Mouse (Mus musculus): ENCODE measurements around the gene Kcna1.

The Kcna1 gene

DNA sequence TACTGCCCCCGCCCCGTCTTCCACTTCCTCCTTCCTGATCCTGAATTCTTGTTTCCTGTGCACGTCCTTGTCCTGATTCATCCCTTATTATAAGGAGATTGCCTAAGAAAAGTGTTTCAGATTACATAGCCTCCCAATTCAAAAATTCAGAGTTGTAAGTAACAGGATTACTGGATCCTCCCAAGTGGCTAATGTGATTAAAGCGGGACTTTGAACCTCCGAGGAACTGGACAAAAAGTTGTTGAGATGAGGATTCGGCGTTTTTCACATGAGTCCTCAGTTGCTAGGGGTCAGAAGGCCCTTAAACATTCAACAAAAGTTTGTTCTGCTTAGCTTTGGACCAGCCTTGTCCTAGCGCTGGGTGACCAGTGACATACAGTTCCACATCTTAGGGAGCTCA, at the start of gene Kcna1:
Gene Kcna1, minus strand, starts transcription at position 4 of the 400 bp plus-strand sequence.
- DNase-seq = no peak

DNA sequence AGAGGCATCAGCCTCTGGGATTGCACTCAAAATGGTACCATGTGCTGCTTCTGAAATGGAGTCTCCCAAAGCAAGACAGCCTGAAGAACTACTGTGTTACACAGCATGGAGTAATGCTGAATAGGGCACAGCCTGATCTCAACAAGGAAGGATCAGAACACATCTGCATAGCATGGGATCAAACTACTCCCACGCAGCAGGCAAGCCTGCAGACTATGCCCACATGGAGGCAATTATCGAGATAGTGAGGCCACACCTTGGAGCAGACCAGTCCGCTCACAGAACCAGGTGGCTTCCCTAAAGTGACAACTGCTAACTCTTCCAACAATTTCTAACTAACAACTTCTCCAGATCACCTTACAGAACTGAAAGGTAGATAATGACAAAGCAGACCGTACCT, 40.9 kb upstream of the Kcna1 start:
- DNase-seq = no peak

DNA sequence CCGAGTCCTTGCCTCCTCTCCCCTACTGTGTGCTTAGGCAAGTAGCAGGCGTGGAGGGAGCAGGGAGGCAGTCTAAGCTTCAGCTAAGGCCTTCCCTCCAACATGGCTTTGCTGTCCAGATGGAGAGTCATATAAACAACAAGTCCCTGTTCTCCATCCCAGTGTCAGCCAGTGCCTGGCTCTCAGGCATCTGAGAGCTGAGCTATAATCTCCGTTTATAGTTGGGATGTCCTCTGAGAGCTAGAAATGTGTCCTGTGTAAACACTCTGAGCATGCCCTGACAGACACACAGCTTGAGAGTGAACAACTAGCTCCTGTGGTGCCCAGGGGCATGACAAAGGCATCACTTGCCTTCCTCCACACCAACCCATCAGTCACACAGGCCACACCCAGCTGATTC, 39.0 kb upstream of the Kcna1 start:
- no peak for DNase-seq

DNA sequence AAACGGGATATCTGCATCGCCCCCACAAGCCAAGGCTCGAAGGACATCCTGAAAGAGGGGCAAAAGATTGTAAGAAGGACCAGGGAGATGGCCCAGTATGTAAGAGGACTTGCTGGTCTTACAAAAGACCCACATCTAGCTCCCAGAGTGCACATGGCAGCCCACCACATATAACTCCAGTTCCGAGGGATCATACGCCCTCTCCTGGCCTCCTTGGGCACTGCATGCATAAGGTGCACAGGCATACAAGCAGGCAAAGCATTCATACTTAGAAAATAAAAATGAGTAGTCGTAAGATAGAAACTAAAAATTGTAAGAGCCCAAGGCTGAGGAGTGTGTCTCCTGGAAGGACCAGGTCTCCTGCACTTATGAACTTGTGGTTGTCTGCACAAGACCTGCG, 32.8 kb upstream of the Kcna1 start:
- peak; percentile 75 to 84 for DNase-seq

DNA sequence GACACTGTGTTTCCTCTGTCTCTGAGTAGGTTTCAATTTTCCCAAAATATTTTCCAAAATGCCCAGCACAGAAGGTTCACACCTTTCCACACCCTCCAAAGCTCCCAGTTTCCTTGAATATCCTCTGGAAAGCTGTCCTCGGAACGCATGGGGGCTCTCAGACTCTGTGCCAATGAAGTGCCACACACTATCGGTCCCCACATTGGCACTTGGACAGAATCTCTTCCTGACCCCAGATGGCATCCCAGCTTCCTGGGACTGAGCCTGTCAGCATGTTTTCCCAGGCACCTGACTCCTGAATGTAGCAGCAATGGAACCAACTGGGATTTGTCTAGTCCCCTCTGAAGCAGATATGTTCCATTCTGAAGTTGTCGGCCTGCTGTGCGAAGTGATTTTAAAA, 20.8 kb upstream of the Kcna1 start:
- peak; percentile 80 to 88 for DNase-seq

DNA sequence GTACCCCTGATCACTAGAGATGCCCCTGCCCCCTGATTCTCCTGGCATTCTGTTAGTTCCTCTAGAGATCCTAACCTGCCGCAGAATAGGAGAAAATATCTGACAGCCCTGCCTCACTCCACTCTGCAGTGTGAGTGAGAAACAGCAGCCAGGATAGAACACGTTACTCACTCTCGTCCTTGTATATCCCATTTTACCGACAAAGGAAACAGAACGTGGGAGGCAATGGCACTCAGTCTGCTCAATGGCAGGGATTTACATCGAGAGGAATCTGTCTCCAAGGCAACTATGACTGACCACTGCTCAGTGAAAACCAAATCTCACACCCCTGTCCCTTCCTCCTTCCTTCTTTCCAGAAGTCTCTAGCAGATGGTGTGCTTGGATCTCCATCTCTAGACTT, 19.9 kb upstream of the Kcna1 start:
- no peak for DNase-seq

DNA sequence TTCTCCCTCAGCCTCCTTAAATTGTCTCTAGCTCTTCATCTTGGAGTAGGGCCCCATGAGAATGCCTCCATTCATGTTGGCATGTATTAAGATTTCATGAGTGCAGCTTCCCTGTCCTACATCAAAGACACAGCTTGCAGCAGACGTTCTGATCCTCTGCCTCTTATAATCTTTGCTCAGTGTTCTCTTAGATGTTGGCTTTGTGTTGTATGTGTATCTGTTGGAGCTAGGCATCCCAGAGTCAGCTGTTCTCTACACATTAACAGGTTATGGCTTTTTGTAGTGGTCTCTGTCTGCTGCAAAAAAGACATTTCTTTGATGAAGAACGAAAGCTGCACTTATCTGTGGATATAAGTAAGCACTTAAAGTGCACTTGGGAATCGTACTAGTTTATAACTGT, 18.4 kb upstream of the Kcna1 start:
- no peak for DNase-seq

DNA sequence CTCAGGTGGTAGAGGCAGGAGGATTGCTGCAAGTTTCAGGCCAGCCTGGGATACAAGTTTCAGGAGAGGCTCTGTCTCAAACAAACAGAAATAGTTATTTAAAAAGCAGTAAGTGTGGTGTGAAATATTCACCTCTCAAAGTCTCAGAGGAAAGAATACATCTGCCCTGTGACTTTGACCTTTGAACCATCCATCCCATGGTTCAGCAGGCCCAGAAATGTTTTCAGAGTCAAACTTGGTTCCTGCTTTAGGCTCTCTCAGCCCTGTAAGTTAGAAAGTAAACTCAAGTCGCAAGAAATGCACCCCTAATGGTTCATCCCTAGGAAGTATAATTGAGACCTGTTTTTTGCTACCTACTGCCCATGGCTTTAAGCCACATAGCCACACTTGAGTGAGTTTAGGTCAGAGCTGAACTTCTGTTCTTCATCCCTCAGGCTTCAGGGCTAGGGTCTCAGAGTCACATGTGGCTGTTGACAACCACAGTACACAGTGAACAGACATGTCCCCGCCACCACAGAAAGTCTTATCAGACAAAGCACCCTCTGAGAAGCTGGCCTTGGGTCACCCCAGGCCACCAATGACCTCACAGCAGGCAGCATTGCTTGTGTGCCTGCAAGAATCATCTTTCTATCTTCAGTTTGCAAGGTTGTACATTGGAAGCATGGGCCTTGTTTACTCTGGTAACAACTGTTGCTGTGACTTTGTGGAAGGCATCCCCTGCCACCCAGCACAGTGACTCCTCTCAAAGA, 11.6 kb upstream of the Kcna1 start:
- no peak for DNase-seq

DNA sequence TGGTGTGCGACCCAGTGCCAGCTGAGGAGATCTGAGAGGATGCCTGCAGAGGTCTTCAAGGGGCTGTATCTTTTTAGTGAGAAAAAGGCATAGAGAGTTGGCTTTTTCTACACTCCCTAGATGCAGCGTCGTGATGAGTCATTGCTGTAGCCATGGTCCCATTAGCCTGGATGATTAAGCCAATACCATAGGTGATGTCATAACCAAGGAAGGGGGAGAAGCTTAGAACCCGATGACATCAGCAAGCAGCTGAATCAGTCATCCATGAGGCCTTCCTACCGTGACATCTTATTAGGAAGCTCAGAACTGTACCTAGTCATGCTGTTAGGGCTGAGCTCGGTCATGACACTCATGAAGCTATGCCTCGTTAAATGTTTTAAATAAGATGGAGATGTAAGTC, 7.4 kb upstream of the Kcna1 start:
- DNase-seq = no peak

DNA sequence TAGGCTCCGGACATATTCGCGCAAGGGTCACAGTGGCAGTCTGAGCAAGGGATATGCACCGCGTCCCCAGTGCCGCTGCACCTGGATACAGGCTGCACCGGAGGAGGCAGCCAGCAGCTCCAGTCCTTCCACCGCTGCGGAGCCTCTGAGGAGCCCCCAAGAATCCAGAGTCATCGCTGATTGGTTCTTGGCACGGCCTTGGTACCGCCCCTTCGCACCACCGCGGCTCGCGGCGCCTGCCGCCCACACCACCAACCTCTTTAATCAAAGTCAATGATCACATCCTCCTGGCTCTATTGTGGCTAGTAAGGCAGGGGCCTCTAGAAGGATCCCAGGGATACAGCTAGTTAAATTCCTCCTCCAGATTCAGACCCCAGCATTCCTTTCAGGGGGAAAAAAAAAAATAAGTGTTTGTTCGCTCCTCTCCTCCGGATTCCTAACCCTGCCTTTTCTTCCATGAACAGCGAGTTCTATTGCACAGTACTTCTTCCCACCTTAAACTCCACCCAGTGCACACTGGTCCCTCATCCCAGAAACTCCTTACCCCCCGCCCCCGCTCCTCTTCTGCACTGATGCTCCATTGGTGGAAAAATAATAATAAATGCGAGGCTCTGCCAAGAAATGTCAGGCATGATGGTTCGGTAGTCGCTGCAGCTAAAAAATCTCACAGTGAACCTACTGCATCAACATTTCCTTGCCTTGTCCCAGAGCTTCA, 383 bp downstream of the Kcna1 start:
- DNase-seq = peak; percentile 84 to 90

DNA sequence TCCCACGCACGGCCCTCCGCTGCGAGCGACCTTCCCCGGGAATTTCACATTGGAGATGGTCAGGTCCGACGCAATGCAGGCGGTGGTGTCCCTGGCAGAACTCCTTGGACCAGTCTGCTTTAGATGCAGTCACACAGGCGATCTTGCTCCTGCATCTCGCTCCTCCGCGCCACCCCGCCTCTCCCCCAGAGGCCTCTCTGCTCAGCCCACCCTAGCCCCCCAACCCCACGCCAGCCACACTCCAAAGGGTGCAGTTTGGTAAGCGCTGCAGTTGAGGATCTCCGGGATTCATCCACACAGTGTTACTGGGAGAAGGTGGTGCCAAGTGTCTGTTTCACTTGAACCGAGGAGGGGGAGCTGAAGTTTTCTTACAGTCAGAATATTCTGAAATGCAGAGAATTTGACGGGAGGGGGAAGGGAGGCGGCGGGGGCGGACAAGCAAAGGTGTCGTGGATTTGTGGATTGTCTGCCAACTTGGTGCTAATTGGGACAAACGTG, 1.1 kb downstream of the Kcna1 start:
- DNase-seq = peak; percentile 81 to 86

DNA sequence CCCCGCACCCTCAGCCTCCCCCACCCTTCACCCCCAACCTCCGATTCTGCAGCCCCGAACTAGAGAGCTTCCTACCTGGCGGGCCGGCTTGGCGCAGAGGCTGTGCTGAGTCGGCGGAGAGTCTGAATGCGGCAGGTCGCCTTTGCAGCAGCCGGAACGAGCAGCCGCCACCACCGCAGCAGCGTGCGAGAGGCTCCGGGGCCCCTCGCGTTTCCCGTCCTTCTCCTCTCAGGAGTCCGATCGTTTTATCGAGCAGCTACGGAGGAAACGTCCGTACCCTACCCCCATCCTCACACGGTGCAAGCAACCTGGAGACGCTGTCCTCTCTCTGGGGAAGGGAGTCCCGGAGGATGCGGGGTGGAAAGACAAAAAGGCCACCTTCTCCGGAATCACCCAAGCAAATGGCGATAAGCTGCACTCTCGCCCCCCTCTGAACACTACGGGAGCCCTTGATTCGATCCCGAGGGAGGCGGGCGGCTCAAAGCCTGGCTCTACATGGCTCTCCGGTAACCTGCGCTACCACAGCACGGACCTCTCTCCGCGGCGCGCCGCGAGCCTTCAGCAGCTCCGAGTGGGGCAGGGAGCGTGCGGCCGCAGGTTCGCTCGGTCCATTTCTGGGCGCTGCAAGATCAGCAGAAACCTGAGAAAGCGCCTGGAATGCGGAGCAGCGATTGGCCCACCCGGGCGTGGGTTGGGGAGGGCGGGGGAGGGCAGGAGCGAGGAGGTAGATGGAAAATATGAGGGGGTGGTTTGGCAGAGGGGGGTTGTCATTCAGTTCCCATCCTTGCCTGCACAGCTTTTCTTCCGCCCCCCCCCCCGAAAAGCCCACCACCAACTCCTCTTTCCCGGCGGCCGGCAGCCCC, 1.8 kb downstream of the Kcna1 start:
- peak; percentile 88 to 89 for DNase-seq

DNA sequence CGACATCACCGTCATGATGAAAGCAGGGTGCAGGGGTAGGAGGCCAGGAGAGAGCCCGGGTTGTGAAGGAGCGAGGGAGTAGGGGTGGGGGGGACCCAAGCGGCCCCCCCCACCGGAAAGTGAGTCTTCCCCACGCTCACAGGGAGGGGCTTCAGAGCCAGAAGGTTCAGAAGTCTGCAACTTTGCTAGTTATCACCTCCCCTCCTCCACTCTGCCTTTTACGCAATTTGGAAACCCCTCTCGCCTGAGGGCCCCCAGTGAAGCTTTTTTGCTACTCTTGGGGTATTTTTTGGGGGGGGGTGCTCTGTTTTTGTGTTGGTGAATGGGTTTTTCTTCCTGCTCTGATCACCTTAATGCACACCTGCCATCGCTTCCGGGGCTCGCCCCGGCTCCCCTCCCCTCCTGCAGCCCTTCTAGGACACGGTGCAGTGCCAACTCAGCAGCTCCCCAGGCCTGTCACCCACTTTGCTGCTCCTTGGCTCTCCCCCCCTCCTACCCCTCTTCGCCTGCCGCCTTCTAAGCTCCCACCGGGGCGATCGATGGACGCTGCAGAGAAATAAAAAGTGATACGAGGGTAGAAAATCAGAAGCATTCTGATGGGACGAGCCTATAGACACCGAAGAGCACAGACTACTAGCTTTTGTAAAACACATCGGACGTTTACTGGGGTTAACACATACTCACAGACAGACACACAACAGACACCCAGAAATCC, 2.7 kb downstream of the Kcna1 start:
- peak; percentile 59 for DNase-seq

DNA sequence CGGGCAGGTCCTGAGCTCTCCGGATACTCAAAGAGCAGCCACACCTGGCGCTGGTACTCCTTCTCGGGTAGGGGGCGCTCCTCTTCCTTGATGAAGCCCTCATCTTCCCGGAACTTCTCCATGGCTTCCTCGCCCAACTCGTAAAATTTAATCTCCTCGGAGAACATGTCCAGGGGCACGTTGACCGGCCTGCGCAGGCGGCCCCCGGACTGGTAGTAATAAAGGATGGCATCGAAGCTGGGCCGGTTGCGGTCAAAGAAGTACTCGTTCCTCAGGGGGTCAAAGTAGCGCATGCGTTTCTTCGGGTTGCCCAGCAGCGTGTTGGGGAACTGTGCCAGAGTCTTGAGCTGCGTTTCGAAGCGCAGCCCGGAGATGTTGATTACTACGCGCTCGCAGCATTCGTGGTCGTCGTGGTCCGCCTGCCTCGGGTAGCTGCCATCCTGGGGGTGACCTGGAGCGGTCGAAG, 3.3 kb downstream of the Kcna1 start:
- peak; percentile 84 to 86 for DNase-seq

DNA sequence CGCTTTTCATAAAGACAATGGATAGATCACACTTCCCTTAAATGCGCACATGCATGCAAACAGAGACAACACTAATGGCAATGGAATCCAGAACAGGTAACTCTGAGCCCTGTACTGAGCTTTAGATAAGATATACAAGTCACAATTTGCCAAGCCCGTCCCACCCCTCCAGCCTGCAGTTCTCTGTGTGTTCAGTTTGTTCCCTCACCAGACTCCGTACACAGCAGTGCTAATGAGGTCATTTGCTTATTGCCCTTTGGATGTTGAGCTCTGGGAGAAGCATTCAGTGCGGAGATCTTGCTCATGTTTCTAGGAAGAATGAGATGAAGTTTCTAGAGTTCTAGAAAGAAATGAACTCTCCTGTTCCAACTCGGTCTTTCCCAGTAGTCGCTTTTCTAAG, 17.7 kb downstream of the Kcna1 start:
- DNase-seq = no peak

DNA sequence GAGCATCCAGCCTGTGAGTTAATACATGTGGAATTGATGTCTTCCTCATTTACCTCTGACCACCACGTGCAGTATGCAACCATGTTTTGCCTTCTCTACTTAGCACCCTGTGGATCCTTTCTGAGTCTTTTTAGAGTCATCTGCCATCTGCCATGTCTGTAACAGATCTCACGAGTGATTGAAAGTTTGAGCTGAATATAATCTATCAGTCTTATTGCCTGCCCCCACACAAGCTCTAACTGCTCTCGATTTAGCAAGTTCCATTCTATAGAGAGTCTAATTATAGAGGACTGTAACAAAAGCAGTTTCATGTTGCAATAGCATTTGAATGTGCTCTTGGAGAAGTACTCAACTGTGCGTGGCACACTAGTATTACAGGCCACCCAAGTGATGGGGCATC, 27.7 kb downstream of the Kcna1 start:
- DNase-seq = no peak

DNA sequence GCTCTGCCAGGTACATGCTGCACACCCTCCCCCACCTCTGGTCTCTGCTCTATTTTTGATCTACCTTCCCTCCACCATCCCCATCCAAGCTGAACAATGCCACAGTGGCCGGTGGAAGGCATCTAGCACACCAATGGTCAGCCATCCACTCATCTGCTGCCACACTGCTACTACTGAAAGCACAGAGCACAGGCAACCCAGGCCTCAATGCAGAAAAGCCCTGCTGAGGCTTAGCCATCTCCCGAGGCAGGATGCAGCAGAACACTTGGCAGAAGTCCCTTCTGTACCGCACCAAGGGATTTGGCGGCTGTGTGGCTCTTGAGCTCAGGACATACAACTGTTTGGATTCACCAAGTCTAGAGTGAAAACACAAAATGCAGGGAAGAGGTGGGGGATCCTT, 35.4 kb downstream of the Kcna1 start:
- DNase-seq = peak; percentile 48 to 60

DNA sequence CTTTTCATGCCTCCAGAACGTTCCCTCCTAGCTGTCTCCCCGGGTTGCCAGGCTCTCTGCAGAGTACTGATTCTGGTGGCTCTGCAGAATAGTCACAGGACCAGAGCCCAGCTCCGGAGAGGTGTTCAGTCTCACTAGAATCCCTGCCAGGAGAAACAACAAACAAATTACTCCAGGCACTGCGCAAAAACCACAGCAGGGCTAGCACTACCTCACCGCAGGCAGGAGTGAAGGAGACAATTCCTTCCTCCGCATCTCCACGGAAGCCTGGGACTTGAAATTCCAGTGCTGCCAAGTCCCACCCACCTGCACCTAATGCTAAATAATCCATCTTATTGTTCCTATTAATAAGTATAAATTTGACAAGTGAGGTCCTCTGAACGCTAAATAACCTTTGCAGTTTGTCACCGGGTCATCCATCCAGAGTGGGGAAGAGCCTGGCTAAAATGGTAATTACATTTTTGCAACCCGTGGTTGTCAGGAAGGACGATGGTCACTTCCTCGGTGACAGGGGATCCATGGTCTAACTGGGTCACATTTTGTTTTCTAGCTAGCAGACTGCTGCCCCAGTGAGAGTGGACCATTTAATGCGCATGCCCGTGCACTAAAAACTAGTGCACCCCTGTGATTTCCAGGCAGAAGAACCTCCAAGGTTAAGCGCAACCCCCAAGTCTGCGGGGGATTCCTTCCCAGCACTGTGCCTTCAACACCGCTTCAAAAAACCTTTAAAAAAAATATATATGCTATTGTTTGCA, 36.8 kb downstream of the Kcna1 start:
- no peak for DNase-seq

DNA sequence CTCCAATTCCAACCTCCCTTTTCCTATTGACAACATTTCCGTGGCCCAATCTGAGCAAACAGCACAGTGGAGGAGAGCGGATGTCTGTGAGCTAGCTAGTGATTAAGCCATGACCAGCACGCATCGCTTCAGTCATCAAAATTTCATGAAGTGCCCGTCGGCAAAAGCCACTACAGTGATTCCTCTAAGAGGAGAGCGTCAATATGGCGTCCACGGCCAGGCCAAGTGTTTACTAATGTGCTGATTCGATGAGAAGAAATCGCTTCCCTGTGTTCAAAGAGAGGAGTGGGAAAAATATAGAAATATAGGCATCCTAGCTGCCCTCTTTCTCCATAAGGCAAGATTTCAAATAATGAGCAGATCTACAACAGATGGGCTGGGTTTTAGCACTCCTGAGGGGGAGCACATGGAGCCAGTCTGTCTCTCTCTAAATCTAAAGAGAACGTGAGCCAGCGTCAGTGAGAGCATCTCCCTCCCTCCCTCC, 44.3 kb downstream of the Kcna1 start:
- peak; percentile 57 to 63 for DNase-seq

DNA sequence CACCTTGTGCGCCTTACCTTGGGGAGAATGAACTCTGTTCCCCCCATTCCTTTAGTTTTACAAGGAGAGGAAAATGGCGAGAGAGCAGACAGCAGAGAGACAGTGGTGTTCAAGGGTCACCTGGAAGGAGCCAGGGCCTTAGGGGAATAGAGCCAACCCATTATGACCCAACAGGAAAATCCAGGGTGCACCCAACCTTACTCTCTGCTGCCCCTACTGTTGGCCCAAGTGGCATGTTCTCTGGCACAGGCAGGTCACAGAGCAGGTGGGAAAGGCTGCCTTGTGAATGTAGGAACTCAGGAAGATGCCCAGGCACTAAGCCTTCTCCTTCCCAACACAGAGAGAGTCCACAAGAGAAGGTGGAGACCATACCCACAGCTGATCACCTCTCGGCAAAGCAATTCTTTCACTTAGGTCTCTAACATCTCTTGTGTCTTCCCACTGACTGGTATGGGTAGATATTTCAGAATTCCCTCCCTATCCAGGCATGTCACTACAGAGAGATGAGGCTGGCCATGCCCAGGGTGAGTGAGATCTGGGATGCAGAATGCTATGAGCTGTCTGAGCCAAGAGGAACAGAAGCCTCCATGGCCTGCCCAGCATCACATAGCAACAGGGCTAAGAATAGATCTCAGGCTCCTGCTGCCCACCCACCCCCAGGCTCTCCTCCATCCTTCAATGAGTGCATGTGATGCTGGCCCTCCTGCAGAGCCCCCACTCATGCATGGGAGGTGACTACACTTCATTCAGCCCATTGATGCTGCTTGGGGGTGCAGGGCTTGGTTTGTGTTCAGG, 46.8 kb downstream of the Kcna1 start:
- peak; percentile 86 to 87 for DNase-seq

DNA sequence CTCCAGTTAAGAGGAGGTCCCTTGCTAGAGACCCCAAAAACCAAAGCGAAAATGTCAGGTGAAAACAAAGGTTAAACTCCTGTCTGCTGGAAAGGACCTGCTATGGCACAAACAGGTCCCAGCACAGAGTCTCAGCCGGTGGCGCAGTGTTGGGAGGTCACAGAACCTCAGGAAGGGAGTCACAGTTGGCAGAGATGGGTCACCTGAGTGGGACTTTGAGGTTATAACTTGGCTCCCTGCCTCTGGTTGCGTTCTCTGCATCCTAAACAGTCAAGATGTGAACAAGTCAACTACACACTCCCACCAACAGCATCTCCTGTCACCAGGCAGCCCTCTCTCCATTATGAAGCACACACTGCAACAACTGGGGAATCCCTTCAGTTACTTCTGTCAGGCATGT, 48.4 kb downstream of the Kcna1 start:
- no peak for DNase-seq

Data from cerebellum, postnatal 14 days (tissue).